Mouse (Mus musculus) heart, adult 9 months (tissue): ENCODE measurements around the gene Ehd1.
"Not testable (repeated sequence)": the region's sequence is repeated elsewhere in the genome, so short reads cannot be mapped to it uniquely, and the experiment has no call there.

ENCODE experiments used
- DNase-seq, 2 experiments: peaks; one replicate each; pipeline ENCODE4 v3.0.0; 2022; ENCODE audit warnings: low spot score in 2 of 2

Gene Ehd1

DNA sequence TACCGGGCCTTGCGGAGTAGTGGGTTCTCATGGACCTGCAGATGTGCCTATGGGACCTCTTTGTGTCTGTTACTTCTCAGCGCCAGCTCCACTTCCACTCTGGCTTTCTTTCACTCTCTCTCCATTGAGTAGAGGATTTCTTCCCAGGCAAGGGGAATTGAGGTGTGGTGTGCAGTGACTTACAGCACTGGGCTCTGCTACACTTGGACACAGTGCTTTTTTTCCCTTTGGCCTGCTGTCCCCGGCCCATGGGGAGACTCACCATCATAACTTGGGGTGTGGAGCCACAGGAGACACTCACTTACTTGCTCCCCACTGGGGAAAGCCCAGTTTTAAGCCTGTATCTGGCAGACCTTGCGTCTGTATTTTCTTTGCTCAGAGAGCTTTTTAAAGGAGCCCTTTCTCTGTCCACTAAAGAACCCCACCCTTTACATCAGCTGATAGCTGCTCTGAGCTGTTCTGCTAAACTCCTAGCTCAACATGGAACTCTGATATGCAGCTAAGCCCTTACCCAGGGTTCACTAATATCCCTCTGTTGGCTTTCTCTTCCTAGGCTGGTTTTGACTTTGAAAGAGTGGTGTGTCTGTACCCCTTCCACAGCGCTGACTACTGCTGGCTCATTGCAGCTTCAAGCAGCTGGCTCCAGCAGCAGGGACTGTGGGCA, 3.1 kb downstream of the Ehd1 start:
- peak in 1 of 2 experiments; percentile 34 for DNase-seq

DNA sequence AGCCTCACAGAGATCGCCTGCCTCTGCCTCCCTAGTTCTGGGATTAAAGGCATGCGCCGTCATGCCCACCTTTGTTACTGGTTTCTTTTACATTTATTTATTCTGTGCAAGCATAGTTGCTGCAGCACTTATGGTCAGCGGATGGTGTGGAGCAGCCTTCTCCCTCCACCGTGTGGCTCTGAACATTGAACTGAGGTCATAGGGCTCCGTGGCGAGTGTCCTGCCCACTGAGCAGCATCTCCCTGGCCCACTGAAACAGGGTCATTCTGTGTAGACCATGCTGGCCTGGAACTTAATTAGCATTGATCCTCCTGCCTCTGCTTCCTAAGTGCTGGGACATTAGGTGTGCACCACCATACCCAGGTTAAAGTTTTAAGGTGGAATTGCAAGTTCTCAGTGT, 4.0 kb downstream of the Ehd1 start:
- DNase-seq: no peak

DNA sequence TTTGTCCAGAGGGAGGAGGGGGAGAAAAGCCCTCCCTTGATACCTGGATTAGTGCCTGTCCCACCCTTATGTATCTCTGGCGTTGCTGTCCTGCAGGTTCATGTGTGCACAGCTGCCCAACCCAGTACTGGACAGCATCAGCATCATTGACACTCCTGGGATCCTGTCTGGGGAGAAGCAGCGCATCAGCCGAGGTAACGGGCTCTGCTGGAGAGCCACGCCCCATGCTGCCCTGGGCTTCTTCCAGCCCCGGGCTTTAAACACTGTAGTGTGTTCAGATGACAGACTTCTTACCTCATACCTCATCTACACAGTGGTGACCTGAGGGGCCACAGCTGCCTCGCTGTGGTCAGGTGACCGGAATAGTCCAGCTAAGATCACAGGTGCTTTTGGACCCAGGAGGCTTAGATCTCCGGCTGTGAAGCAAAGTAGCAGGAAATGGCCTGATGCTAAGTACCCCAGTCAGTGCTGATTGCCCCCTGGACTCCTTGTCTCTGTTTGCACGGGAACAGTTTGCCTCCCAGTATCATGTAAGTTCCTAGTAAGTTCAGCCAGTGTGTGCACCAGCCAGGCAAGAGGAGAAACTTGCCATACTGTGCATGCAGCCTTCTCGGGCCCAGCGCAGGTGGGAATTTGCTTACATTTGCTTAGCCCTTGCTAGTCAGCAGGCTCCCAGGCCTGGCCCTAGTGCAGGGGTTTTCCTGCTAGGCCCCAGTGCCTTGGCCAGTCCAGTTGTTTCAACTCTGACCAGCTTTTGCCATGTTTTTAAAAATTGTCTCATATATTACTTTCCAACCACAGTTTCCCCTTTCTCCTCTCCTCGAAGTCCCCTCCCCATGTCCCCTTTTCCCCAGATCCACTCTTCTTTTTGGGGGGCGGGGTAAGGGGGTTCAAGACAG, 4.8 kb downstream of the Ehd1 start:
- no peak for DNase-seq

DNA sequence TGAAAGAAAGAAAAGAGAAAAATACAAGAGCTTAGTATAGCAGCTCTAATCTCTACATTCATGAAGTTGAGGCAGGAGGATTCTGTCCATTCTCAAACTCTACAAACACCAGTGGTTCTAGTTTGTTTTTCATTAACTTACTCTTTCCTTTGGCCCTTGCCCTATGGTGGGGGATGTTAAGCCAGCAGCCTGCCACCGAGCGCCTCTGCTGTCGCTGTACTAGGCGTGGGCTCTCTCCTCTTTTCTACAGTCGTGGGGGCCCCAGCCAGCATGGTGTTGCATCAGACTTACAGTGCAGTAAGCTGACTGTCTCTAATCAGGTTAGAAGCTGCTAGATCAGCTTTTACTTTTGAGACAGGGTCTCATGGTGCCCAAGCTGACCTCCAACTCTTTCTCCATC, 6.5 kb downstream of the Ehd1 start:
- no peak for DNase-seq

DNA sequence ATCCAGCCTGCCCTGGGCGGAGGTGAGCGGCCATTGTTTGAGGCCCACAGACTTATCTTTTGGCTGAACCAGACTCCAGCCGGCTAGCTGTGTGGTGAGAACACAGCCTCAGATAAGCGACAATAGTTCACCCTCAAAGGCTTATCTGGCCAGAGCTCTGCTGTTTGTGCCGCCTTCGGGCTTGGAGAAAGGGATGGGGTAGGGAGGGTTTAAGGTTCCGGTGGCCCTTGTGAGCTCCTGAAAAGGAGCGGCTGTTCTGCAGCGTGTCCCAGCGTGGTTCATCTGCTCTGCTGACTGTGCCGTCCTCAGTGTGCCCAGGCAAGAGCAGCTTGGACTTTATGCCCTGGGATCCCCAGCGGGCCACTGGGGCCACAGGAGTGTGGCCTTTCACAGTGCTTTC, 8.0 kb downstream of the Ehd1 start:
- DNase-seq: peak in 1 of 2 experiments; percentile 61

DNA sequence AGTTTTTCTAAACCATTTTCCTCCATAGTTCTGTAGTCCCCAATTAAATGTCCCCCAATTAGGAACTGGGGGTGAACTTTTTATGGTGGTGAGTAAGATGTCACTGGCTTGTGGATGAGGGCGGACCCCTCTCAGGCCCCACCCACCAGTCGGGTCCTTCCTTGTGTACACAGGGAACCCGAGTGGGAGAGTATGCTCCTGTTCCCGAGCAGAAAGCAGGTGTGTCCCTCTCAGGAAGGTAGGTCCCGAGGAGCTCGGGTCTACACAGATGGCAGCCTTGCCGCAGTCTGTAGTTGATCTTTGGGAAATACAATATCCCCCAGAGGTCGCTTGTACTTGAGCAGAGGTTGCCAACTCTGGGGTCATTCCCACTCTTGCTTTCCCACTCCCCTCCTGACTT, 8.7 kb downstream of the Ehd1 start:
- DNase-seq: no peak

DNA sequence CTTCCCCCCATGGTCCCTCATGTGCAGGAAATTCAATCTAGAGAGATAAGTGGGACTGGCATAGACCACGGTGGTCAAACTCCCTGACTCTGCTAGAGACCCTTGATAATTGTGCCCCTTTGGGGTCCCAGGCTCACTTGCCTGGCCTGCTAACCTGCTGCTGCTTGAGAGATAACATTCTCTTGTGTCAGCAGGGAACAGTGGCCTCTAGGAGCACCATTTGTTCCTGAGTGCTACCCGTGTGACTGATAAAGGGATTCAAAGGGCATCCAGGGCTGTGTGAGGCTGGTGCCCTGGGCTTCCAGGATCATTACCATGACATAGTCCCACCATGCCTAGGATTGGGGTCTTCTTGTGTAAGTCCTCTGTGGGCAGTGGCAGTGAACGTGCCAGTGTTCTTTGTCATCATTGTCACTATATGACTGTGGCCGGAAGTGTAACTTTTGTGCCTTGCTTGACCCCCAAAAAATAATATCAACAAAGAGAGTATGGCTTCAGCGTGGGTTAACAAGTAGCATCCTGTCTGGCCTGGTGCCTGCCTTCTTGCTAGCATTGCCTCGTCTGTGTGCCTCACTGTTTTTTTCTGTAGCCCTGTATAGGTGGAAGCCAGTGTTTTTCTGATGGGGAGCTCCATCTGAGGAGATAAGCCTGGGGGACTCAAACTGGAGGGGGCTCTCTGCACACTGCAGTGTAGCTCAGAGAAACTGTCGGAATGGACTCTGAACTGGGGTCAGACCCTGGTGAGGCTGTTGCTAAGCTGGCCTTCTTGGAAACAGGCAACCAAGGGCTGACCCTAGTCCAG, 9.3 kb downstream of the Ehd1 start:
- peak in 1 of 2 experiments; percentile 44 for DNase-seq

DNA sequence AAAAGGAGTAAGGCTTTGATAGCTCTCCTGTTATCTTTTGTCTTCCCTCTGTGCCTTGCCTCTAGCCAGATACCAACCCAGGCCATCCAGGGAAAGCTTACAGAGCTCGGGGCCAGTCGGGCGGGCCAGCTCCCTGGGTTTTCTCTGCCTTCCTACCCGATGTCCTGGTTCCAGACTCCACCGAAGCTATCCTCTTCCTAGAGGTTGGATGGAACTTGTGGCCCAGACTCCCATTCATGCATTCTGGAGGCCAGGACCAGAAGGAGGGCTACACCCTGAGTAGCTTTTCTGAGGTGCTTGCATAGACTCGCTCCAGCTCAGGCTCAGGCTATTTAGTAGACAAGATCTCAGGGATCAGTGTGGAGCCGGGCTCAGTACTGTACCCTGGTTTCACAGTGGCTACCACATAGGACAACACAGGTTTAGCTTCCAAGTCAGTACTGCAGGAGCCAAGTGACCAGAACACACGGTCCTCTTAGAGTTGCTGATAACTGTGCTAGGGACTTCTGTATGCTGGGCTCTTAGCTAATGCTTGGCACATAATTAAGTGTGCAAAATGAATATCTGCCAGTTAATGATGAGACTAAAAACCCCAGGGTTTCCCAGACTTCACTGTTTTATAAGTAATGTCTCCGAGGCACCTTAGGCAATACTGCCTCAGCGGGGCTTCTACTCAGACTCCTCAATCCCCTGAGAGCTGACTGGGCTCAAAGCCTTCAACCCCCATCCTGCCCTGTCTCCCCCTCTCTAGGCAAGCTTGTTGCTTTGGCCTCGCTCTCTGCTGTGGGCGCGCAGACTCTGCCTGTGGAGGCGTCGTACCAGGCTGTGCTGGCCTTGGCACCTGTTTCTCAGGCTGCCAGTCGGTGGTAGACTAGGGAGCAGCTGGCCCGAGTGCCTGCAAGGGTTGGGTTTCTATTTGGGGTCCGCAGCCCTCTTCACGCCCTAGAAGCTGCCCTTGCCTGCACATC, 10.2 kb downstream of the Ehd1 start:
- peak; percentile 79 to 85 for DNase-seq

DNA sequence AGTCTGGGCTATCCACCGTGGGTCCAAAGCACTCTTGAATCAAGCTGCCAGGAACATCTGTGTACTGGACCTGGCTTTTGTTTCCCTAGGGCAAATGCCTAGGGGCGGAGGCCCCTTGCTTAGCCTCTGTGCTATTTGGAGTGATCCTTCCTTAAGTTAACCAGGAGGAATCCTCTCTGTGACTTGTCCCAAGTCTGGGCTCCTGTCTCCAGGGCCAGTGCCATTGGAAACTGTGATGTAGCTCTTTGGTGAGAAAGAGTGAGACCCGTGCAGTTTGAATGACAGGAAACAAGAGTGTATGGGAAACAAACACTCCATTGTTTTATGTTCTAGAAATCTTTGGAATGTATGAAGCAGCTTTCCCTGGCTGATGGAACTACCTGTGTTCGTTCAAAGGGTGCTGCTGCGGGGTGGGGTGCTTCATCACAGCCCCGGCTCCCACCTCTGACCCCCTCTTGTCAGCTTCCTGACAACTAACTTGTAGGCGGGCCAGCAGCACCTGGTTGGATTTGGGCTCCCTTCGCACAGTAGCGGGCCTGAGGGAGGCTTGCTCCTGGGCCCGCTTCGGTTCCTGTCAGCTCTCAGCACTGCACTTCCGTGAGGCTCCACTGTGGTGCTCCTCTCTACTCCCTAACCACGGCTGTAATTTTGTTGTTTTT, 11.8 kb downstream of the Ehd1 start:
- peak; percentile 65 to 79 for DNase-seq

DNA sequence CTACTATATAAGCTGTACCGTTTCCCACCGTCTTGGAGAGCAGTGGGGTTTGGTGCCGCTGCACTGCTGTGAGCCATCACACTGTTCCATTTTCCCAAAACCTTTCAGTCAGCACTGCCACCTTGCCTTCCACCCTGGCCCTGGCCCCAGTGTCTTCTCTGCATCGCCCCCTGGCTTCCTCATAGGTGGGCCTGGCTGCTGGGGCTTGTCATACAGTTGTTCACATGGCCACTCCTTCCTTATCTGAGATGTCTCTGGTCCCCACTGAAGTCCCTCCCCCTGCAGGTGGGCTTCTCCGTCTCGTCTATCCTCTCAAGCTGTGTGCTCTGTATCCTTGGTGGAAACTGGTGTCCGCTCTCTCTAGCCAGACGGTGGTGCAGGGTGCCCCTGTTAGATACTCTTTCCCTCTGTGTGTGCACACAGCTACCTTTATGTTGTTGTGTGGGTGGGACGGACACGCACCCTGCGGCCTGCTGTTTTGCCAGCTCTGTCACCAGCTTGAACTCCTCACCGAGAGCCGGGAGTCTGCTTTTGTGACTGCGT, 13.2 kb downstream of the Ehd1 start:
- DNase-seq: no peak

DNA sequence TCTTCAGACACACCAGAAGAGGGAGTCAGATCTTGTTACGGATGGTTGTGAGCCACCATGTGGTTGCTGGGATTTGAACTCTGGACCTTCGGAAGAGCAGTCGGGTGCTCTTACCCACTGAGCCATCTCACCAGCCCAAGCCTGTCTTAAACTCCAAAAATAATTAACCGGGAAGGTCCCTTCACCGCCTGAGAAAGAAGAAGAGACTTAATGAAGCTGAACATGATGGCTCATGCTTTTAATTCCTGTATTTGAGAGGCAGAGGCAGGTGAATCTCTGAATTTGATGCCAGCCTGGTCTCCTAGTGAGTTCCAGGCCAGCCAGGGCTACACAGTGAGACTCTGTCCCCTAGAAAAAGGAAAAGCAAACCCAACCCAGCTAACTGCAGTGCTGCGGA, 14.2 kb downstream of the Ehd1 start:
- not testable (repeated sequence) for DNase-seq

DNA sequence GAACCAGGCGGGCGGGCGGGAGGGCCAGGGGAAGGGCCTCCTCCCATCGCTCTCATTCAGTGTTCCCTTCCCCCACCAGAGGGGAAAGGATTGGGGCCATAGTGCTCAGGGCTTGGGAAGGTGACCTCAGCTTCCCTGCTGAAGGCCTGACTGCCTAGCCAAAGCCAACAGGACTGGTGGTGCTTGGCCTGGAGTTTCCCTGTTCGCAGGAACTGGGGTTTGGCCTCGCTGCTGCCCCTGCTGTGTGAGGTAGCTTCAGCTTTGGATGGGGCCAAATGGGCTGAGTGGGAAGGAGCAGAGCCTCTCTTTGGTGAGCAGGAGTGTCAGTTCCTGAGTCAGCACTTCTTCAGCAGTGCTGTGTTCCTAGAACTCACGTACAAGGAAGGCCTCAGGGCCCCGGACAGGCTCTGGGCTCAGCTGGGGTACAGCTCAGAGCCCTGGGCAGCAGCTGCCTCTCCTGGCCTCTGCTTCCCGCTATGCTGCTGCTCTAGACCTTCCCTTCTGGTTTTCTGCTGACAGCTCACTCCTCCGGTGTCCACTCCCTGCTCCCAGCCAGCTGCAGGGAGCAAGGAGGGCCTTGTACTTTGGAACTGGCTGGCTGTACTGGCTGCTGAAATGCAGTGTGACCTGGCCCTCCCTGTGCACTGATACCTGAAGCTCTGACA, 14.7 kb downstream of the Ehd1 start:
- DNase-seq: peak; percentile 77 to 78

DNA sequence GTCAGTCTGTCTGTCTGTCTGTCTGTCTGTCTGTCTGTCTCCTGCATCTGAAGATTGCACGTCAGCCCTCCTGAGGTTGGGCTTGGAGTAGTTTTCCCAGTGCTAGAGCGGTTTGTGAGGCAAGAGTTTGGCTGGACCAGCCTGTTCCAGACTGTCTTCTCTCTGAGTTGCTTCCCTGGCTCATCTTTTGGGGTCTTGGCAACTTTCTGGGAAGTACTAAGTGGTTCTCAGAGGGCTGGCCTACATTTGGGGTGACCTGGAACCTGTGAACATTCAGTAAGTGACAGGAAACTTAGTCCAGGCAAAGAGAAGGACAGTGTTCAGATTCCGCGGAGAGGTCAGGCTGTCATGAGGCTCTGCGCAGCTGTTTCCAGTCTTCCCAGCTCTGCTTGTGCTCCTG, 15.7 kb downstream of the Ehd1 start:
- no peak for DNase-seq

DNA sequence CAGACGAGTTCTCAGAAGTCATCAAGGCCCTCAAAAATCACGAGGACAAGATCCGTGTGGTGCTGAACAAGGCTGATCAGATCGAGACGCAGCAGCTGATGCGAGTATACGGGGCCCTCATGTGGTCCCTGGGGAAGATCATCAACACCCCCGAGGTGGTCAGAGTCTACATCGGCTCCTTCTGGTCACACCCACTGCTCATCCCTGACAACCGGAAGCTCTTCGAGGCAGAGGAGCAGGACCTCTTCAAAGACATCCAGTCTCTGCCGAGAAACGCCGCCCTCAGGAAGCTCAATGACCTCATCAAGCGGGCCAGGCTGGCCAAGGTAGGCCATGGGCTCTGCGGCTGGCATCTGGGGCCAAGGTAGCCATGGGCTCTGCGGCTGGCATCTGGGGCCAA, 17.8 kb downstream of the Ehd1 start:
- peak in 1 of 2 experiments; percentile 6 for DNase-seq

DNA sequence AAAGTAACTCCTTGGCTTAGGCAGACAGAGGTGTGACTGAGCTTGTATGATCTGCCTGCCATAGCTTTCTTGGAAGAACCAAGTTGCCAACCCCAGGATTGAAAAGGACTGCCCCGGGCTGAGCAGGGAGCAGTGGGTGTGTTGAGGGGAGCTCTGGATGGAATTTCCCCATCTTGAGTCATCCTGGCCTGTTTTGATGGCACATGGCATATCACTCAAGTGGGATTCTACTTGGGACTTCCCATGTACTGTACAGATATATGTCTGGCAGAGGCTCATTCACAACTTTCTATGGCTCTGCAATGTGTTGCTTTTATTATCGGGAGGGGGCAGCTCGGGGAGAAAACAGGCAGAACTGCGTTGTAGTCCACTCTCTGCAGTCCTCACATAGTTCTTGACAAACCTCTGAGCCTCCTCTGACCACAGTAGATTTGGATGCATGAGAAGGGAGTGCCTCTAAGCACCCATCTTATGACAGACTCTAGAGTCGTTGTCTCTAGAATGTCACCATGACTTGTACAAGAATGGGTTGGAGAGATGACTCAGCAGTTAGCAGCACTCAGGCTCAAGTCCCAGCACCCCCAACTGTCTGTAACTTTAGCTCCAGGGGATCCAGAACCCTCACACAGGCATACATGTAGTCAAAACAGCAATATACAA, 20.2 kb downstream of the Ehd1 start:
- DNase-seq: peak in 1 of 2 experiments; percentile 3

DNA sequence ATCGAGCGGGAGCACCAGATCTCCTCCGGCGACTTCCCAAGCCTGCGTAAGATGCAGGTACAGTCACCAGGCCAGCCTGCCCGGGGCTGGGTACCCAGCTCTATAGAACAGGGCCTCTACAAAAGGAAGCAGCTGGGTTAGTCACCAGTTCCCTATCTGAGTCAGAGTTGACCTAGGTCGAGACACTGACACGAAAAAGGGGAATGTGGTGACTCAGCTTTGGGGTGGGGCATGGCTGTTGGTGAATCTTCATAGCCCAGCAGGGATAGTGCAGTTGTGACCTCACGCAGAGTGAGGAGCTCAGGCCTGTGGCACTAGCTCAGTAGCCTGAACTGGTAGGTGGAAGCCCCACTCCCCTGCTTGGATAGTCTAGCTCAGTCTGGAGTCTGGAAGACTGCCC, 21.1 kb downstream of the Ehd1 start:
- DNase-seq: peak; percentile 78 to 79

DNA sequence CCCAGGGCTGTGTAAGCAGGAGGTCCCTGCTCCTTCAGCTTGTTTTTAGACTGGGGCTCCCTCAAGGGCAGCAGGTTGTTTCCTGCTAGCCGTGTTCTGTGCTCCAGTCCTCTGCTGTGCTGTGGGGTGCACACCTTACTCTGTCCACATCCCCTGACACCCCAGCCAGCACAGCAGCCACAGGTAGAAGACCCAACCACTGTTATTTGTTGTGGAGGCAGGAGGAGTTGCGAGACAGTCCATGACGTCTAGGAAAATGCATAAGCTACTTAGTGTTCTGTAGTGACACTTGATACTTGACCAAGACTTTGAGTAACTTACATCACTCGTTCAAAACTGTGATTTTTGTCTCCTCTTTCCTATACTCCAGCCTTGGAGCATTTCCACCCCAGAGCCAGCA, 22.5 kb downstream of the Ehd1 start:
- peak in 1 of 2 experiments; percentile 8 for DNase-seq

DNA sequence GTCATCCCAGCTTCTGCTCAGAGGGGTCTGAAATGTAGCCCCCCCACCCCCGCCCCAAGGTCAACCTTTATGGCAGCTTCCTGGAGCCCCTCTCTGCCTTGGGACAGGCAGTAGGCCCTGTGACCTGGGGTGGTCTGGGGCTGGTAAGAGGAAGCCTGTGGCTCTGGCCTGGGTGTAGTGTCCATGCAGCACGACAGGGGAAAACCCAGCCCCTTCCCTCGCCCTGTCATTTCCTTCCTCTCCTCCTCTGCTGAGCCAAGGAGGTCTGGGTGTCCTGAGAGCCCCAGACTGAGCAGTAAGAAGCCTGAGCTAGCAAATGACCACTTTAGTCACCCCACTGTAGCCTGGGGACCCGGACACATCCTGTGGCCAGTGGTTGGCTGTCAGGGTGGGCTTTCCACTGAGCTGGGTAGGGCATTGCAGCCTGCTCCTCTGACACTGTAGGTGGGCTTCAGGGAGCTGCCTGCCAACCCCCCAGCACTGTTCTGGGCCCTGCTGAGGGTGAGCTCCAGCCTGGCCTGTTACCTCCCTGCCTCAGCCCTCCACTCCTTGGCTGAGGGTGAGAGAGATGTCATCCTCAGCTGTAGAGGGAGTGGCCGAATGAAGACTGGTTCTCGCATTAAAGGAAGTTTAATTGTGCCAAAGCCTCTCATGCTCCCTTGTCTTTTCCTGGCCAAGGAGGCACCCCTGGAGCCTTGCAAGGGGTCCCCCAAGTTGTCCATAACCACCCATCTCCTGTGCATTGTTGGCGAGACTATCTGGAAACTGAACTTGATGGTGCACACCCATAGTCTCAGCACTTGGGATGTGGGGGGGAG, 23.1 kb downstream of the Ehd1 start:
- DNase-seq: peak; percentile 61 to 79
